Mouse (Mus musculus) heart, adult 2 months (tissue): ENCODE measurements around the gene Triap1.

ENCODE experiments used
- CTCF ChIP-seq: fragments of 200-600 bp; IDR thresholded peaks from 2 replicates; pipeline ENCODE4 v1.8.1; 2022; ENCODE audit warnings: antibody characterized with exemption, mild to moderate bottlenecking, moderate library complexity
- EP300 ChIP-seq: fragments of 200-500 bp; IDR thresholded peaks from 2 replicates; pipeline ENCODE4 v1.6.1; 2011; ENCODE audit warnings: low read depth, low read length, control low read depth; ENCODE audit not compliant: insufficient read depth
- POLR2A ChIP-seq: fragments of 200-500 bp; IDR thresholded peaks from 2 replicates; pipeline ENCODE4 v1.6.1; 2011; ENCODE audit warnings: mild to moderate bottlenecking, low read depth, low read length, control low read depth; ENCODE audit not compliant: insufficient read depth

- TF ChIP-seq EP300: no peak
- no peak for TF ChIP-seq POLR2A
- TF ChIP-seq CTCF: no peak
These were observed 39.4 kb upstream of the Triap1 start for GRCm38 (mm10) chr5:115301615-115302014.
